Mouse (Mus musculus): Measurements from ENCODE around the gene Pde8b.

Gene Pde8b

DNA sequence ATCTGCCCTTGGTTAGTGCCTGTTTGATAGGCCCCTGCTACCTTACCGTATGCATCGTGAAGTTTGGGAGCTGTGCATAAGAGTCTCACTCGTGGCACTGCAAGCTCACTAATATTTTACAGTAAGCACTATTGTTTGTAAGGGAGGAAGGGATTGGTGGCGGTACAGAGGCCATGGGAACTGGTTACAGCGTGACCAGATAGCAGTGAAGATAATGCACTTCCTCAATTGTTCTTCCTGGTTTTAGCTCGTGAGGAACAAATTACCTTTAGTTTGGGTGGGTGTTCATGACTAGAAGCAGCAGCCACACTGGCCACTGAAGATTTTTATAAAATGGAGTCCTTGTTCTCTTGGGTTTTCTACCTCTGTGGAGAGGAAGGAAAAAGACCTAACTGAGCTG lies 230.8 kb downstream of the Pde8b start:
- DNase-seq, result no peak

GRCm38 (mm10) chr13:95017916-95018315 lies 232.2 kb downstream of the Pde8b start:
- DNase-seq, result peak; percentile 74 to 83

- DNase-seq, result no peak
These were observed 232.9 kb downstream of the Pde8b start for GRCm38 (mm10) chr13:95017278-95017677.

DNA sequence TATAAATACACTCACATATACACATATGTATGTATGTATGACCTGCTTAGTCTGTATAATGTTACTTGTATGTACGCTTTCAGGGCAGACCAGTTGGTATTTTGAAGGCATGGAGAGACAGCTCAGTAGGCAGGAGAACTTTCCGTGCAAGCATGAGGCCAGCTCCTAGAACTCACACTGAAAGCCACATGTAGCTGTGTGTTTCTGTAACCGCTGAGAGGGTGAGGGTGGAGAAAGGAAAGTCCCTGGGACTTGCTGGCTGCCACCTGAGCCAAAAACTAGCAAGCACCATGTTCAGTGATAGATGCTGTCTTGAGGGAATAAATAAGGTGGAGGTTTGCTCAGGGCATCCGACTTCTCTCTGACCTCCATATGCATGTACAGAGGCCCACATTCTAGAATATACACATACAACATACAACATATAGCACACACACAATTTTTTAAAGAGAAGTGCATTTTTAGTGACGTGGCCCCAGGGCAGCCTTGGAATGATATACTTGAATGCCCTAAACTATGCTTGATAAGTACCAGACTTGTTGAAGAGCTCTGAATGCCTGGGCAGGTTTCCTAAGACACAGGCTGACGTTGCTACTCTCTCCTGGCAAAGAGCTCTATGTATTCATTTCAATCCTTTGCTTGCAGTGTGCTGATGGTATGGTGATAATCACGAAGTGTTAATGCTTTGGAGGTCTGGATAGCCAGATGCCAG lies 238.4 kb downstream of the Pde8b start:
- DNase-seq, result no peak

GRCm38 (mm10) chr13:95009261-95009660 lies 240.9 kb downstream of the Pde8b start:
- no peak for DNase-seq

- no peak for DNase-seq
These were observed 242.9 kb downstream of the Pde8b start for GRCm38 (mm10) chr13:95007281-95007680.

- no peak for DNase-seq
These were observed 259.6 kb downstream of the Pde8b start for GRCm38 (mm10) chr13:94990516-94990915.

- DNase-seq, result no peak
These were observed 271.1 kb downstream of the Pde8b start for GRCm38 (mm10) chr13:94979081-94979480.

DNA sequence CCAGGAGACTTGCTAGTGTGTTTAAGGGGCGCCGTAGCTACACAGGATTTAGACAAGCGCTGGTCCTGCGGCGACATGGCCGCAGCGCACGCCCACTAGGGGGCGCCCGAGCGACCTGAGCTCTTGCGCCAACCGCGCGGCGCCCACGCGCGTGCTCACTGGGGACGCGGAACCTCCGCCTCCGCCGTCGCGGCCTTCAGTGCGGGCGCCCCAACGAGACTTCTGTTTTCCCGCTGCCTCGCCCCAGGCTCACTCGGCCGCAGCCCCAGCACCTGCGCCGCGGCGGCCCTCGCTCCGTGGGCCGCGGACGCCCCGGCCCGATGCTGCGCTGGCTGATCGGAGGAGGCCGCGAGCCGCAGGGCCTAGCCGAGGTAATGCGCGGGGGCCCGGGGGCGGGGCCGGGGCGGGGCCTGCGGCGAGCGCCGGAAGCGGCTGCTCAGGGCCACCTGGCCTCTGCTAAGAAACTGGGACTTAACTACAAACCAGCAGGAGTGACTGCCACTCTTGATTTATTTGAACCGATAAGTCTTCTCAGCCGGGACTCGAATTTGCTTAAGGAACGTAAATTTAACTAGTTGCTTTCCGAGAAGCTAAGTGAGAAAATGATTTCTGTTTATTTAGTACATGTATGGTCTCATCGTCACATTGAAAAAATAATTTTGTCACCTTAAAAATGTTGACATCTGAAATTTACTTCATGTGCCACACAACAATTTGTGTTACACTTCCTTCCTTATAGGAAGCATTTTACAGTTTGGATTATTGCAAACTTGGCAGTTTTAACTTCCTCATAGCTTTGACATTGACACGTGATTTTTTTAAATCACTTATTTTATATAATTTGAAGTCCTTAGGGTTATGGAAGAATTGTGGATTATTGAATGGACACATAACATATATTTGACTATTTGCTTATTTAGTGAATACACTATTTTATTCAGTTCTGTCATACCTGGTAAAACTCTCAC lies 273.6 kb downstream of the Pde8b start, which contains the start of gene Wdr41:
Wdr41 (plus strand) TSS at position 126 of the 968 bp plus-strand sequence.
- DNase-seq, result peak; percentile 93 to 97

GRCm38 (mm10) chr13:94975828-94976218 lies 274.3 kb downstream of the Pde8b start:
- DNase-seq, result no peak
